Mouse (Mus musculus): ENCODE measurements around the gene Dctn1. TPM values are rescaled to one million over a fixed set of nuclear protein-coding genes. Genes with fewer than 3 reads are reported as not detected.
A peak's percentile ranks its signal among the peaks of the same experiment; 100 is the strongest.

Dctn1 gene
- 100 to 1,000 TPM; 360 to 362 TPM for total RNA-seq (2021)
- long read RNA-seq, full-length matches to known transcripts = 12 of 248 reads
- long read RNA-seq, partial matches to known transcripts = 187 of 248 reads
- long read RNA-seq, other reads (novel, unspliced or antisense) = 49 of 248 reads

GRCm38 (mm10) chr6:83165607-83166242 lies at the start of gene Dctn1:
Dctn1 (plus strand) TSS chr6:83165920.
- DNase-seq (ENCODE audit: low spot score in 2 of 2) = peak; percentile 93 to 95

DNA sequence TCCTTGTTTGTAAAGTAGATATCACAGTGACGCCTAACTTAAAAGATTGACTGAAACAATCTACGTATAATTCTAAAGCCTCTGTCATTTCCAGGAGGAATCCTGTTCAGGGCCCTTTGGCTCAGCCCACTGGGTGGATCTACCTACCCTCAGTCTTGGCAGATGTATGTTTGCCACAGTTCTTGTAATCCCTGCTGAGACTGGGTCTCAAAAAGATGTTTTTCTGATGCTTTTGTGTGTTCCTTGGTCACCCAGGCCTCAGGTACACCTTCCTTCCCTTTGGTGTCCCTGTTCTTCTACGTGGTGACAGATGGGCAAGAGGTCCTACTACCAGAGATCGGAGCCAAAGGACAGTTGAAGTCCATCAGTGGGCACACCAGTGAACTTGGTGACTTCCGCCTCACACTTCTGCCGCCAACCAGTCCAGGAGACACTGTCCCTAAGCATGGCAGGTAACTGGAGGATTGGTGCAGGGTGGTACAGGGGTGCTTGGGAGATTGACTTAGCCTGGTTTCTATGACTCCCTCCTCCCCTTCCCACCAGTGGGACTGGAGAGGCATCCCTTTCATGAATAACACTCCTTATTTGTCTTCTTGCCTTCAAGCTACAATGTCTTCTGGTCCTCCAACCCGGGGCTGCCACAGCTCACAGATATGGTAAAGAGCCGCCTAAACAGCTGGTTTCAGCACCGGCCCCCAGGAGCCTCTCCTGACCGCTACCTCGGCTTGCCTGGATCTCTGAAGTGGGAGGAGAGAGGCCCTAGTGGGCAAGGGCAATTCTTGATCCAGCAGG lies 49.2 kb upstream of the Dctn1 start:
- DNase-seq (ENCODE audit: low spot score in 2 of 2) = no peak

- DNase-seq (ENCODE audit: low spot score in 2 of 2) = no peak
Observed at GRCm38 (mm10) chr6:83117165-83117438, 48.6 kb upstream of the Dctn1 start.

DNA sequence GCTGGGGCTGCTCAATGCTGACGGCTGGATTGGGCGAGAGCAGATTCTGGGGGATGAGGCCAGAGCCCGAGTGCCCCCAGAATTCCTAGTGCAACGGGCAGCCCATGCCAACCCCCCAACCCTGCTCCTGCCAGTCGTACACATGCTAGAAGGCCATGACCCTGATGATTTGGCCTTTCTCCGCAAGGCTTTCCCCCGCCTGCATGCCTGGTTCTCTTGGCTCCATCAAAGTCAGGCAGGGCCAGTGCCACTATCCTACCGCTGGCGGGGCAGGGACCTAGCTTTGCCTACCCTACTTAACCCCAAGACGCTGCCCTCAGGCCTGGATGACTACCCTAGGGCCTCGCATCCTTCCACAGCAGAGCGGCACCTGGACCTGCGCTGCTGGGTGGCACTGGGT lies 48.1 kb upstream of the Dctn1 start:
- DNase-seq (ENCODE audit: low spot score in 2 of 2) = no peak

DNA sequence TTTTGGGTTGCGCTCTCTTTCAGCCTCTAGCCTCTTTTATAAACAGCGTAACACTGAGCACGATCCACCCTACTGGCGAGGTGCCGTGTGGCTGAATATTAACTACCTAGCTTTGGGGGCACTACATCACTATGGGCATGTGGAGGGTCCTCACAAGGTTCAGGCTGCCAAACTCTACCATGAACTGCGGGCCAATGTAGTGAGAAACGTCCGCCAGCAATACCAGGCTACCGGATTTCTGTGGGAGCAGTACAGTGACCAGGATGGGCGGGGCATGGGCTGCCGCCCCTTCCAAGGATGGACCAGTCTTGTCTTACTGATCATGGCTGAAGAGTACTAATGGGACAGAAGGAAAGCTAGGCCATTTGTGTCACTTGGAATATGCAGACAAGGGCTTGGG lies 47.4 kb upstream of the Dctn1 start:
- no peak for DNase-seq (ENCODE audit: low spot score in 2 of 2)

- no peak for DNase-seq (ENCODE audit: low spot score in 2 of 2)
Observed at GRCm38 (mm10) chr6:83118825-83119733, 46.6 kb upstream of the Dctn1 start.

DNA sequence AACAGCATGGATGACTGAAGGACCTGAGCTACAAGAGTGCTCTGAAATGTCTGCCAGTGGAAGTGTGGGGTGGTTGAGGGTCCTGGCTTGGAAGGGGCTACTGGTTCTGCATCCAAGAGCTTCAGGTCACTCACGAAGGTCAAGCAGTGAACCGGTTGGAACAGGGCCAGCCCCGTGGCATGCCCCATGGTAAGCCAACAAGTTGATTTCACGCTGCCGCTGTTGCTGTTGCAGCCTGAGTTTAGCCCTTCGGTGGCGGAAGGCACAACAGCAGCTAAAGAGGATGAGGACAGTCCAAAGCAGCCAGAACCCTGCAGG lies 46.0 kb upstream of the Dctn1 start:
- no peak for DNase-seq (ENCODE audit: low spot score in 2 of 2)

- DNase-seq (ENCODE audit: low spot score in 2 of 2) = peak; percentile 90 to 92
Observed at GRCm38 (mm10) chr6:83120930-83121862, 44.5 kb upstream of the Dctn1 start, which contains the start of gene Wbp1. Wbp1 (minus strand) TSS chr6:83121559.

DNA sequence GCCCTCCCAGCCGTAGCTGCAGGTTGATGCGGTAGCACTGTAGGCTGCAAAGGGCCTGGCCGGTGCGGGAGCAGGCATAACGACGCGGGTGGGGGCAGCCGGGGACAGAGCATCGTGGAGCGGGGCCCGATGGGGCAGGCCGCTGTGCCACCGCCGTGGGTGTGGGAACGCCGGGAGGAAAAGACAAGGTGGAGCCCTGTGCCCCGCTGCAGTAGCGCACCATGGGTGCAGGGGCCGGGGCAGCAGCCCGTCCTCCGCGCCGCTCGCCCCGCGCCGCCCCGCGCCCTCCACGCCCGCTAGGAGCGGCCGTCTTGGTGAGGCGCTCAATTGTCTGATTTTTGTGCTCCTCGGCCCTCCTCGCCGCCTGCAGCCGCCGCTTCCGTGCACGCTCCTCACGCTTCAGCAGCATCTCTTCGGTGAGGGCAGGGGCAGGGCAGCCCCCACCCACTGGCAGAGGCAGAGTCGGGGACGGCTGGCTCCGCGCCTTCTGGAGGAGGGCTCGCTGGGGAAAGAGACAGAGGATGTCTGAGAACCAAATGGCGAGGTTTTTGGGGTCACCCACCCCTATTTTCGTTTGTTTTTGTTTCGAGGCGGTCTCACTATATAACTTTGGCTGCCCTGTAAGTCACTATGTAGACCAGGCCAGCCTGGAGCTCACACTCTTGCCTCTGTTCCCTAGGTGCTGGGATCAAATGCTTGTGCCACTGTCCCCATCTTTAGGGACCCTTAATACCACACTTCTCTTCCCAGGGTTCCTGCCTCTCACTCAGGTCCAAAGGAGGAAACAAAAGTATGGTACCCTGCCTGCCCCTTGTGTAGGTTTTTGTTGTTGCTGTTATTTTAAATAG lies 43.6 kb upstream of the Dctn1 start:
- DNase-seq (ENCODE audit: low spot score in 2 of 2) = no peak

DNA sequence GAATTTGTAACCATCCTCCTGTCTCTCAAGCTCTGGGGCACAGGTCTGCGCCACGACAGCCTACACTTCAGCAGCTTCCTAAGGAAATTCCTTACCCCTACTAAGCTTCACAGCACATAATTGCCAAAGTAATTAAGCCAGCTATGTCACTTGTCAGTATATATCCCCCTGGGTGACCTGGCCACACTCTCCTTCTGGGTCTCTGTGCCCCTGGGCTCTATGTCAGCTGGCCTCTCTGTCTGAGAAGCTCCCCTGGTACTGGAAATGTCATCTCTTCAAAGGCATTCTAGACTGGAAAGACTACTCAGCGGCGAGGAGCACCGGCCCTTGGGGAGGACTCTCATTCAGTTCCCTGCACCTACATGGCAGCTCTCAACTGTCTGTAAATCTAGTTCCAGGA lies 42.8 kb upstream of the Dctn1 start:
- no peak for DNase-seq (ENCODE audit: low spot score in 2 of 2)

DNA sequence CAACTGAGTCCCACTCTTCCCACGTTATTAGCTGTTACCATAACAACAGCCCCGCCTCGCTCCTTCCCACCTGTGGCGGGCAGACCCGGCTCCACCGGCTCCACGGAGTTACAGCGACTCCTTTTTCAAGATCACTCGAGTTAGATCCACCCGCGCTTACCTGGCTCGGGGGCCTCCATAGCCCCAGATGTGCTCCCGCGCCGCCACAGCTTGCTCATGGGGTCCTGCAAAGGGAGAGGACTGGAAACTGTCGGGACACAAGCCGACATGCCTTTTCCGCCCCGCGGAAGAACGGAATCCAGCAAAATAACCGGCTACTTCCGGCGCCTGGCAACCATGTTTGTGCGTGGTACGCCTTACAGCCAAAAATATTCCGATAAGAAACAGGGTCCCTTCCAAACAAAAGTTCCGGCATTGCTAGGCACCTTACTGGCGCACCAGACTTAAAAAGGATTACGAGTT lies 40.8 kb upstream of the Dctn1 start:
- DNase-seq (ENCODE audit: low spot score in 2 of 2) = peak; percentile 88 to 91

- DNase-seq (ENCODE audit: low spot score in 2 of 2) = no peak
Observed at GRCm38 (mm10) chr6:83125331-83125730, 40.4 kb upstream of the Dctn1 start, which contains the start of gene Ino80b. Ino80b (minus strand) TSS chr6:83125431.

DNA sequence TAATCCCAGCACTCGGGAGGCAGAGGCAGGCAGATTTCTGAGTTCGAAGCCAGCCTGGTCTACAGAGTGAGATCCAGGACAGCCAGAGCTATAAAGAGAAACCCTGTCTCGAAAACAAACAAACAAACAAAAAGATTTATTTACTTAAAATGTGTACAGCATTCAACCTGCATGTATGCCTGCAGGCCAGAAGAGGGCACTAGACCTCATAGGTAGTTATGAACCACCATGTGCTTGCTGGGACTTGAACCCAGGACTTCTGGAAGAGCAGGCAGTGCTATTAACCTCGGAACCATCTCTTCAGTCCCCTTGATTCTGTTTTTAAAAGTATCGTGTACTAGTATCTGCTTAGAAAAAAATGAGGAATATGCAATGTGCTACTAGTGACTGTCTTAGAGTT lies 38.3 kb upstream of the Dctn1 start:
- DNase-seq (ENCODE audit: low spot score in 2 of 2) = no peak

- DNase-seq (ENCODE audit: low spot score in 2 of 2) = peak in 1 of 2 experiments; percentile 8
Observed at GRCm38 (mm10) chr6:83131469-83132034, 34.2 kb upstream of the Dctn1 start.

DNA sequence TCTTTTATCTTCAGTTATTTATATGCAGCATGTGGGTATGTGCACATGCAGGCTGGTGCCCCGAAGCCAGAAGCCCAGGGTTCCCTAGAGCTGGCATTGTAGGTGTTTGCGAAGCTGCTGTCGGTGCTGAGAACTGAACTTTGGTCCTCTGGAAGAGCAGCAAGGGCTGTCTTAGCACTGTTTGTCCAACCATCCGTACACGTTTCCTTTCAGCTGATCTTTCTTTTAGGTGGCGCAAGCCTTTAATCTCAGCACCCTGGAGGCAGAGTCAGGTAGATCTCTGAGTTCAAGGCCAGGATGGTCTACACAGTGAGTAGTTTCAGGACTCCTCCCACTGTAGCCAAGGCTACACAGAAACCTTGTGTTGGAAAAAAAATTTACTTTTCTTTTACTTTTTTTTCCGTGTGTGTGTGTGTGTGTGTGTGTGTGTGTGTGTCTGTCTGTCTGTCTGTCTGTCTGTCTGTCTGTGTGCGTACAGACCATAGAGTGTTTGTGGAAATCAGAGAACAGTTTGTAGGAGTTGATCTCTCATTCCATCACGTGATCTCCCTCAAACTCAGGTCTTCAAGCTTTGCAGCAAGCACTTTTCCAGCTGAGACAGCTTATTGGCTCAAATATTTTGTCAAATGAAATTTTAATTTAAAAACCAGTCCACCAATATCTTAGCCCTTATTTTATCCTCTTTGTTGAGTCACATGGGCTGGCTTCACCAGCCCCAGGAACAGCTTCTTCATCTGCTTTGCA lies 33.4 kb upstream of the Dctn1 start:
- DNase-seq (ENCODE audit: low spot score in 2 of 2) = no peak

DNA sequence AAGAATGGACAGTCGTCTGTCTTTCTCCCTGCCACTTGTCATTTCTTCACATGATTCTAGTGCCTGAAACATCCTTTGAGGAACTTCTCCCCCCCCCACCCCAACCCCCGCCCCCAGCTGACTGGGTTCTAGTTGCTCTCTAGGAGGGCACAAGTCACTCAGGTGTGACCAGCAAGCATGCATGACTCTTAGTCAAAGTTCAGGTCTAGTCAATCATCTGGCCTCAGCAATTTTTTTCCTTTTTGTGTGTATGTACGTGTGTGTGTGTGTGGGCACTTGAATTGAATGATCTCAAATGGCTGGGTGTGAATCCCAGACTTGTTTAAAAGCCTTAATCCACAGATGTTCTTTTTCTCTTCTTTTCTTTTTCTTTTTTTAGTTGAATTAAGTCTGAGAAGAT lies 31.5 kb upstream of the Dctn1 start:
- DNase-seq (ENCODE audit: low spot score in 2 of 2) = no peak

DNA sequence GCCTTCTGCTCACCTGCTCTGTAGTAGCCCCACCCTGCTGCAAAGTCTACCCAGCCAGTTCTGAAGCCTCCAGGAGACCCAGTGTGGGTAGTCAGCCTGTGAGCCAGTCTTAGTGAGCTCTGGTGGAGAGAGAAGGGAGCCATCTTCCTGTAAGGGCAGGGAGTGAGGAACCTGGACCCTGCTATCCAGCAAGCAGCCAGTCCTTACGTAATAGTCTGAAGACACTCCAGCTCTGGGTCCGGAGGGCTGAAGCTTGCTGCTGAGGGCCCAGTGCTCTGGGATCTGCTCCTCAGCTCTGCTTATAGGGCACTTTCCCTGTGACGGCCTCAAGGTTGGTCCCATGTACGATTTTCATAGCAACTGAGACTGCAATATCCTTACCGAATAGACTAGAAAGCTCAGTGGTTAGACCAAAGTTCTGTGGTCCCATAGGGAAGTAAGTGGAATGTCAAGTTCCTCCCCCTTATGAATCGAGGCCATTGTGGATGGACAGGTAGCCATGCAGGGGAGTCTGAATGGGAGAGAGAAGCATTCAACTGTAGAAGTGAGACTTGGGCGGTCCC lies 30.7 kb upstream of the Dctn1 start, which contains the start of gene Rtkn:
TSS of gene Rtkn (plus strand) at position 513 of the 563 bp plus-strand sequence.
- no peak for DNase-seq (ENCODE audit: low spot score in 2 of 2)

GRCm38 (mm10) chr6:83135571-83136161 lies 30.1 kb upstream of the Dctn1 start:
- DNase-seq (ENCODE audit: low spot score in 2 of 2) = no peak
